Mouse (Mus musculus) layer of hippocampus, adult 18-20 months (tissue): Measurements from ENCODE around the gene Elovl2. TPM values are rescaled to one million over a fixed set of nuclear protein-coding genes. Genes with fewer than 3 reads are reported as not detected.
A peak's percentile ranks its signal among the peaks of the same experiment; 100 is the strongest.
"Not testable (repeated sequence)": the region's sequence is repeated elsewhere in the genome, so short reads cannot be mapped to it uniquely, and the experiment has no call there.

Experiments
- DNase-seq, 2 experiments: peaks; one replicate each; pipeline ENCODE4 v3.0.0; 2022; ENCODE audit warnings: low spot score in 2 of 2
- long read RNA-seq: library from polyadenylated mRNA; stranded (forward); transcript quantifications from one replicate; pipeline ENCODE4 v2.0.0, GENCODE M21; 2021
- total RNA-seq, 2 experiments: library from RNA; stranded (reverse); gene quantifications; 2 replicates each; pipeline ENCODE4 v1.2.3; 2021

Gene Elovl2
- 10 to 100 TPM; 16.1 to 16.4 TPM for total RNA-seq
- long read RNA-seq, transcript Elovl2-201 (8 exons, 3,840 nt) = major isoform, 42 of 50 reads
- long read RNA-seq, partial matches to known transcripts = 7 of 50 reads
- long read RNA-seq, other reads (novel, unspliced or antisense) = 1 of 50 reads

DNA sequence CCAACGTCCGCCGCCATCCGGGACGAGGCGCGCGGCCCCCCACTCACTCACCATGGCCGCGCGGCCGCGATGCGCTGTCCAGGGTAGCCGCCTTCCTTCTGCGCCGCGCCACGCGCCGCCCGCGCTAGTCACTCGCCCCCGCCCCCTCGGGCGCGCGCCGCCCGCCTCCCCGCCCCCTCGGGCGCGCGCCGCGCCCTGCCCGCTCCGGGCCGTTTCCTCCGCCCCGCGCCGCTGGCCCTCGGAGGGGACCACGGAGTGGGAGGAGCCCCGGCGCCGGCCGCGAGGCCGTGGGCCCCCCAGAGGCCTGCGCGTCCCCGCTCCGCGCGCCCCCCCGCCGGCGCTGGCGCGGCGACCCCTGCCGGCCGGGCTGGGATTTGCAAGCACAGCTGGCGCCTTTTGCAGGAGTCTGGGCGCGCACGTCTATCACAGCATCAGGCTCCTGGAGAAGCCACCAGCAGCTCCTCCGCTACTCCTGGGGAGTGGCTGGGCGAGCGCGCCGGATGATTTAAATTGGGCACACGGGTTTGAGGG, at the start of gene Elovl2:
Gene Elovl2, minus strand, starts transcription at position 102 of the 531 bp plus-strand sequence.
- DNase-seq = peak; percentile 37 to 64

DNA sequence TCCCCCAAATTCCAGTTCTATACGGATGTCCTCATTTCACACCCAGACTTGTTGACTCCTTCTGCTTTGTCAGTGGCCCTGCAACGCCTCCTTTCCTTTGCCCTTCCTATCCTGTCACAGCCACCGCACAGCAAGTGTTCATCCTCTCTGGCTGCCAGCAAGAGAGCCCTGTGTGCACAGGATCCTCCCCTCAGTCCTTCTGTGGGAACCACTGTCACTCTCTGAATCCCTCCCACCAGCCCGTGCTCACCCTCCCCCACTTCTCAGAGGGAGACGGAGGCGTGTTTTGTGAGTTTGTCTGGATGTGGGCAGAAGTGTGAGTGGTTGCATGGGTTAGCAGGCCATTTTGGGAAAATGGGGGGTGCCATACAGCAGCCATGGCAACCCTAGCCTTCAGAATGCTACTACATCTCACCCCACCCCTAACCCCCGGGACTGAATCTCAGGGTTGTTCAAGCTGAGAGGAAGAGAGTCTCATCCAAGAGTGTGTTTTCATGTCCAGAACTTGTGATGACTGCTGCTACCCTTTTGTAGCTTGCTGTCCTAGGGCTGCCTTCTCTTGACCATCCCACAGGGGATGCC, 47.7 kb upstream of the Elovl2 start:
- peak; percentile 42 to 53 for DNase-seq

DNA sequence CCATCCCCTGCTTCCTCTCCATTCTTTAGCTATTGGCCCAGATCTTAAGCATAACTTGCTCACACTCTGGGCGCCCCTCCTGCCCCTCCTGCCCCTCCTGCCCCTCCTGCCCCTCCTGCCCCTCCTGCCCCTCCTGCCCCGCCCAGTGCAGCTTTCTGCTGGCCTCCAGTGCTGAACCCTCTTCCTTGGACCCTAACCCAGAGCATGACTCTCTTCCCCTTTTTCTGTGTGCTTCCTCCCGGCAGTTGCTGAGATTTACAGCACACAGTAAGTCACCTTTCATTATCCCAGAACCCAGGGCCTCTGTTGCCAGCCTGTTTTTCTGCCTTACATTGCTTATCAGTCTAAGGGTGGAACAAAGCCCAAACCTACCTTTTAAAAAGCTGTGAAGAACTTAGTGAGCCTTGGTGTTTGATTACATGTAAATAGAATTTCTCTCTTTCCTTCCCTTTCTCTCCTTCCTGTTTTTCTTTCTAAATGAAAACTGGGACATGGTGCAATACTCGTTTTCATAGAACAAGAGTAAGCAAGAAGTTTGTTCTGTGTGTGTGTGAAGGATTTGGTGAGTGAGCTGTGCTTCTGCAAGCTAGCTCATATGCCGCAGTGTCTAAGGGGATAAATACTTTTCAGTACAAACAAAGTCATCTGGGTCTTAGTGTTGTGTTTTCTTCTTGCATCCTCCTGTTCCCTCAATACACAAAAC, 43.2 kb upstream of the Elovl2 start:
- DNase-seq = no peak

DNA sequence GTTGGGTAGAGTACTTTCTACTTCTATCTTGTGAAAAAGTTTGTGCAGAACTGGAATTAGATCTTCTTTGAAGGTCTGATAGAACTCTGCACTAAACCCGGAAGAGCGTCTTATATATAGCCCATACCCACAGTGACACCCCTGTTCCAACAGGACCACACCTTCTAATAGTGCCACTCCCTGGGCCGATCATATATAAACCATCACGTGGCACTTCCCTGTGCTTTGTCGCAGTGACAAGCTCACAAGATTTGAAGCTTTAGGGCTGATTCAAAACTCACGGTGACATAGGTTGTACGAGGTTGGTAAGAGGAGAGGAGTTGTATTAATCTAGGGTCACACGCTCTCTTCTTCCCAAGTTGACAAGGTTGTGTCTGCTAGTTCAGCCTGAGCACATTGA, 41.4 kb upstream of the Elovl2 start:
- DNase-seq = not testable (repeated sequence)

DNA sequence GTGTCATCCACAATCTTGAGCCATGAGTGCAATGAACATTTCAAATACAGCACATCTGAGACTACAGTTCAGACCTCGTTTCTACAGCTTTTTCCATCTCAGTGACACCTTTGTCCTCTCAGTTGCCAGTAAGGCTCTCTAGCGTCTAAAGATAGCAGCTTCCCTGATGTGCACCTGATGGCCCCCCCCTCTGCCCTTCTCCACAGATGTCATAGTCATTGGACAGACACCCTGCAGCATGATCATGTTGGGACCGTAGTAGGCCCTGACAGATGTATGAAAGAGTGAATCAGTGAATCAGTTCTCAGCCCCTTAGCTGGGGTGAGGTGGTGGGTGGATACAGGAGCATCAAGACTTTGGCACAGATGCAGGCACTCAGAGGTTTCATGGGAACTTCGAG, 37.6 kb upstream of the Elovl2 start:
- DNase-seq = no peak

DNA sequence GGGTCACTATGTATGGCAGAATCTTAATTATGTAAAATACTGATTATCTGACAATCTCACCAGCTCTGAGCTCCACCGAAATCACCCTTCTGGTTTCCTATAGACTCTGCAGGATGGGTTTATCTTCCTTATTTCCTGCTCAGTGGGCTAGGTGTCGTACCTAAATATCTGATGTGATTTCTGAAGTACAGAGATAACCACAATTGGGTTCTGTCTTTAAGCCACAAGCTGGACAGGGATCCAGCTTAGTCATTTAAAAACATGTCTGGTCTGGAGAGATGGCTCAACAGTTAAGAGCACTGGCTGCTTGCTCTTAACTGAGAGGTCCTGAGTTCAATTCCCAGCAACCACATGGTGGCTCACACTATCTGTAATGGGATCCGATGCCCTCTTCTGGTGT, 36.8 kb upstream of the Elovl2 start:
- no peak for DNase-seq

DNA sequence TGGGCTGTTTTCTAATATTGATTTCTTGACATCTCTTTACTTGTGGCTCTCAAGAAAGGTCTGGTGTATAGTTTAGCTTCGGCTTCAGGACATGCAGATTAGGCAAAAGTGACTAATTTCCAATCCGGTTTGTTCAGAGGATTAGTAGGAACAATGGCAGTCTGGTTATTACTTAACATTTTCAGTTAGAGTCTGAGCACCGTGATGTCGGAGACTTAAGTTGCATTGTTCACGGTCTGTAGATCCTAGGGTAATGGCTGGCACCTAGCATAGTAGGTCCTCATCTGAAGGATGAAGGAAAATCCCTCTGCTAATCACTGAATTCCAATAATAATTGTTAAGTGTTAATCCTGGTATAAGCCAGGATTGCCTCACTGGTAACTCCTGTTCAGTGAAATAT, 35.9 kb upstream of the Elovl2 start:
- no peak for DNase-seq

DNA sequence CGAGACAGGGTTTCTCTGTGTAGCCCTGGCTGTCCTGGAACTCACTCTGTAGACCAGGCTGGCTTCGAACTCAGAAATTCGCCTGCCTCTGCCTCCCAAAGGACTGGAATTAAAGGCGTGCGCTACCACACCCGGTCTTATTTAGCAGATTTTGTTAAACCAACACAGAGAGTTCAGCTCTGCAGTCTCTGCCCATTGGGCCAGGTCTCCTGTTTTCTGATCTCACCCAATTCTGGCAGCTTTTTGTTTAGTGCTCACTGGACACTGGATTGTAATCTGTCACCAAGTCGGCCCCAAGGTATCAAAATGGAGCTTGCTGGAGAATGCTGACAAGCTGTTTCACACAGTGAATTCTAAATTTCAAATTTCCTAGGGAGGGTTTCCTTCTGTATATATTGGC, 32.5 kb upstream of the Elovl2 start:
- no peak for DNase-seq

DNA sequence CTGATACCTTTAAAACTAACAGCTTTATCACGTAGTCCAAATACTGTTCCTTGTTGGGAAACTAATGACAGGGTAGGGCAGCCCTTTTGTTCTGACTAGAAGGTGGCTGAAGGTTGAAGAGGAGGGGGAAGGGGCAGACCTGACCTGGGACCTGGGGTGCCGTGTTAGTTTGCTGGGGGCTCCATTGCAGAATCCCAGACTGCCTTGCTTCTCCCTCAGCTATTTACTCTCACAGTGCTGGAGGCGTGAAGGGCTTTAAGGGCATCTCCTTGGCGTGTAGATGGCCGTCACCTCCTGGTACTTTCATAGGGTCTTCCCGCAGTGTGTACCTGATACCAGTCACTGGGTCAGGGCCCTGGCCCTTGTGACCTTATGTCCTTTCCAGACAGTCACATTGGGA, 31.9 kb upstream of the Elovl2 start:
- no peak for DNase-seq

DNA sequence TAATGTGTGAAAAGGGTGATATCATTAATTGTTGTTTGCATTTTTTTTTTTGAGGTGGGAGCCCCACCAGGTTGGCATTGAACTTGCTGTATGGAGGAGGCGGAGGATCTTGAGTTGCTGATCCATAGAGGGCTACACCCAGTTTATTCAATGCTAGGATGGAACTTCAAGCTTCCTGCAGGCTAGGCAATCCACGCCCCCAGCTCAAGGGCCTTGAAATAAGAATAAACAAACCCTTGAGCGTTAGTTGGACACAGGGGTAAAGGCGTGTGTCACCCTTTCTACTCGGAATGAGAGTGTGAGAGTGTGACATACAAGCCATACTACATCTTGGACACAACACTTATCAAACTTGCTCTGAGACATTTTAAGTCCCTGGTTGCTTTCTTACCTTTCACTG, 31.5 kb upstream of the Elovl2 start:
- DNase-seq = no peak

DNA sequence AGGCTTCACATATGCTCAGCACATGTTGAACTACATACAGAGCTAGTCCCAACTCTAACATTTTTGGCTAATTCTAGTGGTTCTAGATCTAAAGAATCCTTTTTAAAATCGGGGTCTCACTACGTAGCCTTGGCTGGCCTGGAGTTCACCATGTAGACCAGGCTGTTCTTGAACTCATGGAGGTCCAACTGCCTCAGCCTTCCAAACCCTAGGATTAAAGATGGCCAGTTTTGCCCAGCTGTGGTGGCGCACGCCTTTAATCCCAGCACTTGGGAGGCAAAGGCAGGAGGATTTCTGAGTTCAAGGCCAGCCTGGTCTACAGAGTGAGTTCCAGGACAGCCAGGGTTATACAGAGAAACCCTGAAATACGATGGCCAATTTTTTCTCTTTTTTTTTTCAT, 31.0 kb upstream of the Elovl2 start:
- not testable (repeated sequence) for DNase-seq

DNA sequence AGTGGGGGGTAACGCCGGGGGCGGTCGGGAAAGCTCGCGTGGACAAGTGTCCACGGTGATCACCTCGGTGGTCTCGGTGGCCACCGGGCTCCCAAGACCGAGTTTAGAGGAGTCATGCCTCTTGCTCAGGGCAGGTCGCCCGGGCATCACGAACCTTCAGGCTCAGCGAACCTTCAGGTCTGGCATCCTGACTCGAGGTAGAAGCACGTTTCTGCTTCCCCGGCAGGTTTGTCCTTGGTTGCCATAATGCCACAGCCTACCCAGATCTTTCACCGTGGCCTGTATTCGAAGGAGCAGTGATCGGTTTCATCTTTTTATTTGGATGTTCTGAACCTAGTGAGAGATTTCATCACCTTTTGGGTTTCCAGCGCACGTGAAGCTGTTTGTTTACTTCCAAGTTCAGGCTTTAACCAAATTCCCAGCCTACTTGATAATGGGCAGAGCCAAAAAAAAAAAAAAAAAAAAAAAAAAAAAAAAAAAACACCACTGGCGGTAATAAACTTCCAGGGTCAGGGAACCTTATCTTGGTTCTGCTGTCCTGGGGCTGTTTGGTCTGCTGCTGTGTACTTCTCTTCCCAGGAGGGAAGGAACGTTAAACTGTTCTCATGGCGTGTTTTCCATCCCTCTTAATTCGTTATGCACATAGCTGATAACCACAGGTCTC, 30.2 kb upstream of the Elovl2 start:
- peak; percentile 16 to 41 for DNase-seq

DNA sequence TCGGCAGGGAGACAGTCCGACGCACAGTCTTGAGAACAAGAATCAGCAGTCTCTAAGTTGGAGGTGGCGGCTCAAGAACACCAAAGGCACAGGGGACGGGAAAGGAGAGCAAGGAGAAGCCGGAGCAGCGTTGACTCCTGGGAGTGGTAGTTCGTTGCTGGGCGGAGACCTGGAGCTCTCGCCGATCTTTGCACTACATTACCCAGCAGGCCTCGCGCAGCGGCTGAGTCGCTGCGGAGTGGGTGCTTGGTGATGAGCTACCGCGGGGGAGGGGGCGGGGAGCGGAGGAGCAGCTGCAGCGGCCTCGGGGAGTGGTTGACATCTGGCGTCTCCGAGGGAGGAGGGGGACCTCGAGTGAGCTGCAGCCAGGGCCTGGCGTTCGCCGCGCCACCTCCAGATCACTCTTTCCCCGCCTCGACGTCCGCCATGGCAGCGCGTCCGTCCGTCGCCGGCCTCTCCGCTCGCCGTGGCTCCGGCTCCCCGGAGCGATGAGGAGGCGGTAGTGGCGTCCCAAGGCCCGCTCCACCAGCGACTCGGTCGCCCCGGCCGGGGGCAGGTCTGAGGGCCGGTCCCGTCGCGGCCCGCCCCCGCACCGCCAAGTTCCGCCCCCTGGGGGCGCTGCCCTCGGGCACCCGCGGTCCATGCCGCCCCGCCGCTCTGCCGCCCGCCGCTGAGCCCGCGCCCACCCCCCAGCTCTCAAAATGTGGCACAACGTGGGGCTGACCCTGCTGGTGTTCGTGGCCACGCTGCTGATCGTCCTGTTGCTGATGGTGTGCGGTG, 29.5 kb upstream of the Elovl2 start, which contains the start of gene Smim13:
Gene Smim13, plus strand, starts transcription at position 307 of the 780 bp plus-strand sequence.
- peak; percentile 94 to 97 for DNase-seq

DNA sequence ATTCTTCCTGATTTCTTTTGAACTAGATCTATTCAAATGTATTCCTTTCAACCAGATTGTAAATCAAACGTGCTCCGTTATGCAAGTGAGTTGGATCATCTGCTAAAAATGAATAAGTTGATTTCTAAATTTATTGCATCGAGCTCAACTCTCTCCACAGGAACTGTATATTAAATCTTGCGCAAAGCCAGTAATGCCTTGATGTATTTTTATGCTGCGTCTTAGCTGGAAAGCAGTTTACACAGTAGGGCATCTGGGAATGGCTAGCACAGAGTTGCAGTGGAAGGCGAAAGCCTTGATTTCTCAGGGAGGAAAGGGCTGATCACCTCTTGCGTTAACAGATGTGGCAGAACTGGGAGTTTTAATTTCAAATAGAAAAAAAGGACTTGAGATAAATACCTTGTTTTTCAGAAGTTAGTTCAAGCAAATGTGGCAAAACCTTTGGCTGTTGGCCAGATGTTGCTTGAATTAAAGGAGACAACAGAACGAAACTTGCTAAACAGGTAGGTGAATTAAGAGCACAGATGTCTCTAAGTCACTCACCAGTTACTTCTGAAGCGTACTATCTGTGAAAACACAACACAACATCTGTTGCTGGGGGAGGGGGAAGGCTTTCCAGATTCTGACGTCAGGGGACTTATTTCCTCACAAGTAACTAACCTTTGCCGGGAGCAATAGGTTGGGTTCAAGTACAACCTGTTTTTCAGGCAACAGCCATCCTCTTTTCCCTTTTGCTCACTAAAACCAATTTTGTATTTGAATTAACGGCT, 28.7 kb upstream of the Elovl2 start:
- no peak for DNase-seq

DNA sequence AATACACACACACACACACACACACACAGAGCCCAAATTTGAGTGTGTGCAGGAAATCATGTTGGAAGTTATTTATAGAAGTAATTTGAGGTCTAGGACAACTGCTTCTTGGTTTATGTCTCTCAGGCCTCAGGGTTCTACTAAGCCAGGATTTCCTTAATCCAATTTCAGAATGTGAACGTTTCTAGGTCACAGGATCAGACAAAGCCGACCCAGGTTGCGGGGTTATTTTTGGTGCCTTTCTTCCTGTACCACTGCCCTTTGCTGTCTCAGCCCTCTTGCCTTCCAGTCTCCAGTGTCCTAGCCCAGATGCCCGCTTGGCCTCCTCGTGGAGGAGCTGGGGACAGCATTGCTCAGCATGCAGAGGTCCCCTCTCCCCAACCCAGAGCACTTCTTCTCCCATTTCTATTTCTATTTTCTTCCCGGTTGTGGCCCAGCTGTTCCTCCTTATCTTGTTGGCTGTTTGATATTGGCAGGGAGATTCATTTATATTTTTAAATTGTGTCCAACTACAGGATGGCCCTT, 24.2 kb upstream of the Elovl2 start:
- no peak for DNase-seq

DNA sequence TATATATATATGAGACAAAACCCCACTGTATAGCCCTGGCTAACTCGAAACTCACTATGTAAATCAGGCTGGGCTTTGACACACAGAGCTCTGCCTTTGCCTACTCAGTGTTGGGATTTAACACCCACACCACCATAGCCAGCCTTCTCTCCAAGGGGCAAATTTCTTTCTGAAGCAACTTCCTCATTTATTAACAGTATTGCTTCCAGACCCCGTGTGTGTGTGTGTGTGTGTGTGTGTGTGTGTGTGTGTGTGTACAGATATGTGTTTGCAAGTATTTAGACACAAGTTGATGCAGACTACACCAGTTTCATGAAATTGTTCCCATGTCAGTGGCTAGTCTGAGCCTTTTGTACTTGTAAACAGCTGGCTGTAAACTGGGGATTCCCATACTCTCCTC, 21.4 kb upstream of the Elovl2 start:
- DNase-seq = no peak

DNA sequence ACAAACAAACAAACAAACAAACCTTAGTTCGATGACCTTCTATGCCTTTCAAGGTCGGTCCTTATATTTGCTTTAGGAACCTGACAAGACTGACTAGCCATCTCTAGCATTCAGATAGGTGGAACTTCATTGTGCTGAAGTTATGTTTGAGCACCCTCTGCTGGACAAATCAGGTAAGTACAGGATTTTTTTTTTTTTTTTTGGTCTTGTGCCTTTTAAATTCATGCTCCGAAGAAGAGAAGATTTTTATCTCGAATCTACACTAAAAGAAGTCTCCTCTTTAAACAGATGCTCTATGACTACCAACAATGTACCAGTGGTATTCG, 18.6 kb upstream of the Elovl2 start:
- peak in 1 of 2 experiments; percentile 57 for DNase-seq

DNA sequence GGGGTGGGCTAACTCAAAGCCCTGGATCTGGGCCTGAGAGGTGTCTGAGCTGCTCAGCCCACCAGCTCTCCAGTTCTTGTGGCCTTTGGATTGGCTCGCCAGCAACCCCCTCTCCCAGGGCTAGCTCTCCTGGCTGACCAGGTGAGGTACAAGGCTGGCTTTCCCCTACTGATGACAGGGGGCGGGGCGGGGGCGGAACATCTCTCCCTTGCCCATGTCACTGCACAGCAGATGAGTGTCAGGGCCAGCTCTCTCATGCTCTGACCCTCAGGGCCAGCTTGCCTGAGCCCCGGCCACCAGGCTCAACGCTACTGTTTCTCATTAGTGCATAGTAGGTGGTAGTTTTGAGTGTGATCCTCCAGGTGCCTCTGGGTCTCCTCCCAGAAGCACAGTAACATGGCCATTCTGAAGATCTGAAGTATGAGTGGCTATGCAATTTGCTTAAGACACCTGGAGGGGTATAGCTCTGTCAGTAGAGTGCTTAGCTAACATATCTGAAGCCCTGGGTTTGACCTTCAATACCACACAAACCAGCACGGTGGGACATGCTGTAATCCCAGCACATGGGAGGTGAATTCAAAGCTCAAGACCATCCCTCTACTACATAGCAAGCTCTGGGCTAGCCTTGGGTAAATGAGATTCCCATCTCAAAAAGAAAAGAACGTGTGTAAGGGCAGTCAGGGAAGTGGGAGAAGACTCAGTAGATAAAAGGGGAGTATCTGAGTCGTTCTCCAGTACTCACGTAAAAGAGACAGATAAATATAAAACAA, 18.0 kb upstream of the Elovl2 start:
- no peak for DNase-seq
